Mouse (Mus musculus) bone marrow, adult 2 months (tissue): ENCODE data around the gene Rbm47.

Source experiments
- CTCF ChIP-seq: fragments of 200-500 bp; IDR thresholded peaks from 2 replicates; pipeline ENCODE4 v1.5.1; 2011; ENCODE audit warnings: low read length, control low read depth; ENCODE audit not compliant: control insufficient read depth, insufficient read depth
- POLR2A ChIP-seq: fragments of 200-500 bp; IDR thresholded peaks from 2 replicates; pipeline ENCODE4 v1.6.1; 2011; ENCODE audit warnings: low read depth, mild to moderate bottlenecking, control low read depth, low read length, borderline replicate concordance; ENCODE audit not compliant: control insufficient read depth

GRCm38 (mm10) chr5:66169099-66169485, 3.8 kb downstream of the Rbm47 start:
- TF ChIP-seq POLR2A = no peak
- TF ChIP-seq CTCF = no peak
